Mouse (Mus musculus): ENCODE measurements at regions not wholly inside any gene's neighbourhood (a gene's known extent, or its start where the extent isn't known, plus 50 kb on each side); places are given as distances from the start of the nearest gene placed in this dataset.

DNA sequence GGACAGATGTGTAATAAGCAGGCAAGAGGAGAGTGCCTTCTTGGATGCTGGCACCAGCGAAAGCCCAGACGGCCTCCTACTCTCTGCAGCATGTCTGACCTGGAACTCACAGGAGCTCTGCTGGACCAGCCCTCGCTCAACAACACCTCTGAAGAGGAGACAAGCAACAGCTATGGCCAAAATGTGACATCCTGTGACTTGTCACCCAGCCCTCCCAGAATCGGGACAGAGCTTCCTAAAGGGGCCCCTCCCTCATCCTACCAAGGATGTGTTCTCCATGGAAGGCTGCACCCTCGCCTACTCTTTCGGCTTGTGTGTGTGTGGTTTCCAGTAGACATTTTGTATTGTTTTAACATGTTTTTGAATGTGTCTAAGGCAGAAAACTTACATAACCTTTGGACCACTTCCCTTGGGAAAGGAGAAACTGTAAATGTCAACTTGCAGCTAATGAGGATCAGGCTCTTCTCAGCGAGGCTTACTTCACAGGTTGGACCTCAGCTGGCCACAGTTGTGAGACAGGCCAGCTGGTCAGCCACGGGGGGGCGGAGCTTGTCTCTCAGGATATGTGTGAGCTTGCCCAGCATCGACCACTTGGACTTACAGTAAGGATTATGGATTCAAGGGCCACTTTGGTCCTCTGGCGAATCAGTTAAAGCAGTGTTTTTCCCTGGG lies 166.7 kb upstream of the Dio3 start:
- H3K4me2 ChIP-seq (replicated peaks; ENCODE audit: low read depth, low read length): no peak overlapping the region
- no peaks in the 10 kb centered on the region for H3K27me3 ChIP-seq (ENCODE audit: control insufficient read depth, insufficient read depth, low read length)
- WGBS: 48% methylated on average over 11 of the region's 11 CpGs
- ATAC-seq (ENCODE audit: insufficient number of reproducible peaks, insufficient read depth, low FRiP score, low read depth): no peak
- H3K27ac ChIP-seq (ENCODE audit: low read length): no peak overlapping the region; the same call in 1 of the 2 replicates
- H3K4me3 ChIP-seq (ENCODE audit: low read depth, low read length): no peak overlapping the region
- no peaks in the 10 kb centered on the region for H3K9me3 ChIP-seq (ENCODE audit: control insufficient read depth, low read depth, low read length)
- H3K4me1 ChIP-seq (ENCODE audit: control insufficient read depth, insufficient read depth, low read length): peaks cover 15% of the 10 kb centered on the region; the same call in 1 of the 2 replicates
- no peak overlapping the region for H3K9ac ChIP-seq (replicated peaks; ENCODE audit: low read depth, low read length)
- no peaks in the 10 kb centered on the region for H3K36me3 ChIP-seq (ENCODE audit: control insufficient read depth, insufficient read depth, low read length)

DNA sequence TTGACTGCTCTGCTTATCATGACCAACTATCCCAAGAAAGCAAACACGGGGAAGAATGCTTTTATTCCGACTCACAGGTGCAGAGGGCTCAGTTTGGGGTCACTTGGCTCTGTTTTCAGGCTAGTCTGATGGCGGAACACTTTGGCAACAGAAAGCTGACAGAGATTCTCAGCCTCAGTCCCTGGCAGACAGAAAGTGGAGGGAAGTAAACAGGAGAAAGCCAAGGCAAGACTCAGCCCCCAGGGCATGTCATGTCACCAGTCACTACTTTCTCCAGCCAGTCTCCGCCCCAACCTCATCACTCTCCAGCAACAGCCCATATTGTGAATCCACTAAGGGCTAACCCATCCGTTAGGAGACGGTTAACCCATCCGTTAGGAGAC lies 166.2 kb upstream of the Dio3 start:
- WGBS: 64% methylated on average over 7 of the region's 7 CpGs
- ATAC-seq (ENCODE audit: insufficient number of reproducible peaks, insufficient read depth, low FRiP score, low read depth): no peak

DNA sequence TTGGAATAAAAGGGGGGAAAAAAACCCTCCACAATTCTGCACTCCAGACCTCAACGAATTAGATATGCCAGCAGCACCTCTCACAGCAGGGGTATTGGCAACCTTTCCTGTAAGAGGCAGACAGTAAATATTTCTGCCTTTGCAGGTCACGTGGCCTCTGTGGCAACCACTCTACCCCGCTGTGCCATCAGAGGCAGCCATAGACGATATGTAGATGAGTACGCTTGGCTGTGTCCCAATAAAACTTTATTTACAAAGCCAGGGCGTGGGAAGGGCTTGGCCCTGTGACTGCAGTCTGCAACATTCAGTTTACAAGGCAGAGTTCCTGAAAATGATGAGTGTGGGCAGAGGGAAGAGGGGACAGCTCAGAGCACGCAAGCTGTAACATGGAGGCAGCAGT lies 158.7 kb upstream of the Dio3 start:
- 70% methylated on average over 7 of the region's 7 CpGs for WGBS
- Histone ChIP-seq H3K27me3 (ENCODE audit: control insufficient read depth, insufficient read depth, low read length) (no peaks in the 10 kb centered on the region), H3K9me3 (ENCODE audit: control insufficient read depth, low read depth, low read length) (no peaks in the 10 kb centered on the region), H3K36me3 (ENCODE audit: control insufficient read depth, insufficient read depth, low read length) (no peaks in the 10 kb centered on the region), H3K27ac (ENCODE audit: low read length) (no peak overlapping the region), H3K4me2 (replicated peaks; ENCODE audit: low read depth, low read length) (no peak overlapping the region), H3K9ac (replicated peaks; ENCODE audit: low read depth, low read length) (no peak overlapping the region), H3K4me1 (ENCODE audit: control insufficient read depth, insufficient read depth, low read length) (no peaks in the 10 kb centered on the region), H3K4me3 (ENCODE audit: low read depth, low read length) (no peak overlapping the region)
- ATAC-seq (ENCODE audit: insufficient number of reproducible peaks, insufficient read depth, low FRiP score, low read depth): no peak

More for the DNA sequence above, 166.2 kb upstream of the Dio3 start:
- Histone ChIP-seq H3K4me3 (ENCODE audit: low read depth, low read length) (no peak overlapping the region), H3K27ac (ENCODE audit: low read length) (no peak overlapping the region), H3K9ac (replicated peaks; ENCODE audit: low read depth, low read length) (no peak overlapping the region), H3K4me1 (ENCODE audit: control insufficient read depth, insufficient read depth, low read length) (peaks cover 15% of the 10 kb centered on the region; the same call in 1 of the 2 replicates), H3K36me3 (ENCODE audit: control insufficient read depth, insufficient read depth, low read length) (no peaks in the 10 kb centered on the region), H3K27me3 (ENCODE audit: control insufficient read depth, insufficient read depth, low read length) (no peaks in the 10 kb centered on the region), H3K4me2 (replicated peaks; ENCODE audit: low read depth, low read length) (no peak overlapping the region), H3K9me3 (ENCODE audit: control insufficient read depth, low read depth, low read length) (no peaks in the 10 kb centered on the region)

DNA sequence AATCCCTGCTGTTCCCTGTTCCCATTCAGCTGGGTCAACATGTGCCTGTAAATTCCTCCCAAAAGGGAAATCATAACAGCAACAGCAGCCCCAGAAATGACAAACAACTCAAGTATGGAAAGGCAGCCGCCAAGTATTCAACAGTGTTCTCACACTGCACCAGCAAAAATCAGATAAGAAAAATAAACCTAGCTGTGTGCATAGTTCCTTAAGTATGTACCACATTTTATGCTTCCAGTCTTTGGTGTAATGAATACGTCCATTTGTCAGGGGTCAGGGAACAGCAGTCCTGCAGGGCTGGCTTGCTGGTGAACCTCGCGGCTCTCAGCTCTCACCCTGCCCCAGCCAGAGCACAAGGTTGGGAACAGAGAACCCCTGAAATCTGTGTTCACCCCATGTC lies 155.9 kb upstream of the Dio3 start:
- WGBS: 44% methylated on average over 4 of the region's 4 CpGs
- Histone ChIP-seq H3K9me3 (ENCODE audit: control insufficient read depth, low read depth, low read length) (no peaks in the 10 kb centered on the region), H3K4me2 (replicated peaks; ENCODE audit: low read depth, low read length) (no peak overlapping the region), H3K36me3 (ENCODE audit: control insufficient read depth, insufficient read depth, low read length) (no peaks in the 10 kb centered on the region), H3K4me3 (ENCODE audit: low read depth, low read length) (no peak overlapping the region), H3K9ac (replicated peaks; ENCODE audit: low read depth, low read length) (no peak overlapping the region), H3K27me3 (ENCODE audit: control insufficient read depth, insufficient read depth, low read length) (no peaks in the 10 kb centered on the region), H3K27ac (ENCODE audit: low read length) (no peak overlapping the region), H3K4me1 (ENCODE audit: control insufficient read depth, insufficient read depth, low read length) (no peaks in the 10 kb centered on the region)
- ATAC-seq (ENCODE audit: insufficient number of reproducible peaks, insufficient read depth, low FRiP score, low read depth): no peak

DNA sequence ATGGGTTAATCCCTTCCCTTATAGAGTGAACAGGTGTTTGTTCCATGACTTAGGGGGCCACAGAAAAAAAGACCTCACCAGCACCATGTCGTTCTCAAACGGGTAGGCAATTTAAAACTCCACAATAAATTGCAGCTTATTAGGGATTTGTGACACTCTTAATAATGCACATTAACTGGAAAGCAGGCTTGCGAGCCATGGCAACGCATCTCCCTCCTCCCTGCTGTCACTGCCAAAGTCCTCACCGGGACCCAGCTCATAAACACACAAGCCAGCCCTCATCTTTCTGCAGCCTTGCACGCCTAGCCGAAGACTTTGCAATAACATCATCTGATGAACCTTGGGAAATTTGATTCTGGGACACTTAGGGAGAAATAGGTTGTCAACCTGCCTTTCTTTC lies 152.3 kb upstream of the Dio3 start:
- H3K36me3 ChIP-seq (ENCODE audit: control insufficient read depth, insufficient read depth, low read length): no peaks in the 10 kb centered on the region

DNA sequence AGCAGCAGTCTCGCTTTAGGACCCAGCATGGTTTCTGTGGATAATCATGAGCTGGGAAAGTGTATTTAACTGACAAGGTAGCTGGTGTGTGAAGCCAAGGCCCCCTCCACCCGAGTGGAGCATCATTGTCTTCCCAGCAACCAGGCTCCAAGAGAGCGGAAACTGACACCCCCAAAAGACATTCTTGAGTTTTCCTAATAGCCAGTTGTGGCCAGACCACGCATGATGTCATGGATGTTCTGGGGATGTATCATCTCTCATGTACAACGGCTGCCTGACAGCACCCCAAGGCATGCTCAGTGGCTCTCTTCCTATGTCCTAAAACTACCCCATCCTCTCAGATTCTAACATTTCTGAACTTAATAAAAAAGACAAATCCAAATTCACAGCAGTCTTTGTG lies 133.5 kb upstream of the Dio3 start:
- no peak for ATAC-seq (ENCODE audit: insufficient number of reproducible peaks, insufficient read depth, low FRiP score, low read depth)
- H3K9me3 ChIP-seq (ENCODE audit: control insufficient read depth, low read depth, low read length): 0 out of 2 replicates have a peak, but pooled peaks cover 4% of the 10 kb centered on the region
- WGBS: 82% methylated on average over 5 of the region's 5 CpGs
- no peak overlapping the region for H3K4me2 ChIP-seq (replicated peaks; ENCODE audit: low read depth, low read length)
- H3K4me1 ChIP-seq (ENCODE audit: control insufficient read depth, insufficient read depth, low read length): no peaks in the 10 kb centered on the region
- no peak overlapping the region for H3K27ac ChIP-seq (ENCODE audit: low read length)
- no peak overlapping the region for H3K4me3 ChIP-seq (ENCODE audit: low read depth, low read length)
- no peak overlapping the region for H3K9ac ChIP-seq (replicated peaks; ENCODE audit: low read depth, low read length)
- no peaks in the 10 kb centered on the region for H3K36me3 ChIP-seq (ENCODE audit: control insufficient read depth, insufficient read depth, low read length)
- no peaks in the 10 kb centered on the region for H3K27me3 ChIP-seq (ENCODE audit: control insufficient read depth, insufficient read depth, low read length)

More for the DNA sequence above, 152.3 kb upstream of the Dio3 start:
- no peak overlapping the region for H3K4me3 ChIP-seq (ENCODE audit: low read depth, low read length)
- no peaks in the 10 kb centered on the region for H3K27me3 ChIP-seq (ENCODE audit: control insufficient read depth, insufficient read depth, low read length)
- no peak overlapping the region for H3K9ac ChIP-seq (replicated peaks; ENCODE audit: low read depth, low read length)
- H3K27ac ChIP-seq (ENCODE audit: low read length): no peak overlapping the region
- ATAC-seq (ENCODE audit: insufficient number of reproducible peaks, insufficient read depth, low FRiP score, low read depth): no peak
- 84% methylated on average over 7 of the region's 7 CpGs for WGBS
- H3K4me1 ChIP-seq (ENCODE audit: control insufficient read depth, insufficient read depth, low read length): no peaks in the 10 kb centered on the region
- no peaks in the 10 kb centered on the region for H3K9me3 ChIP-seq (ENCODE audit: control insufficient read depth, low read depth, low read length)
- H3K4me2 ChIP-seq (replicated peaks; ENCODE audit: low read depth, low read length): no peak overlapping the region

DNA sequence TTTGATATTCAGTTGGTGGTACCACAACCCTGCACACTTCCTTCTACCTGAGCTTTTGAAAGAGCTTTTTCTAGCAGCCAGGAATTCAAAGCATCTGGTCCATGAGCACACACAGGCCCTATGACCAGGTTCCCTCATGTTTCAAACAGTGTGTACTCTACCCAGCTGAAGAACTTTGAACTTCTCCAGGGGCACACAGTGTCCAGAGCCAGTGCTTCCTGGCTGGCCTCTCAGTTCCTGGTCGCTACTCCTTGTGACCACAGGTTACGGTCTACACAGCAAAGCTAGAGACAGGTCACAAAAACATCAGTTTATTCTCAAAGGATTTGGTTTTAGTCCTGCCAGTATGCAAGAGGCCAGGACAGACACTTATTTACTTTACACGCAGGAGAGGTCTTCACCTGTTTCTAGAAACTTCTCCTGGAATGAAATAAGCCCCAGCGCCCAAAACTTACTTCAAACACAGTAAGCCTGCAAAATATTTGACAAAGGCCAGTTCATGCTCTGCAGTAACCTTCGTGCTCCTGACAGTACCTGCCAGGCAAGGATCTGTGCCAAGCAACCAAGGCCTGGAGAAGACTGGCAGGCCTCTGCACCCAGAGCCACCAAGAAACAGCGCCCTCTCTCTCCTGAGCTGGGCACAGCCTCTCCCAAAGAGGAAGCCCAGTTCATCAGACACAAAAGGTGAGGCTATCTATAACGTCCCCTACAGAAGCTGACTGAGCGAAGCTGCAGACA lies 124.5 kb upstream of the Dio3 start:
- 84% methylated on average over 8 of the region's 8 CpGs for WGBS

DNA sequence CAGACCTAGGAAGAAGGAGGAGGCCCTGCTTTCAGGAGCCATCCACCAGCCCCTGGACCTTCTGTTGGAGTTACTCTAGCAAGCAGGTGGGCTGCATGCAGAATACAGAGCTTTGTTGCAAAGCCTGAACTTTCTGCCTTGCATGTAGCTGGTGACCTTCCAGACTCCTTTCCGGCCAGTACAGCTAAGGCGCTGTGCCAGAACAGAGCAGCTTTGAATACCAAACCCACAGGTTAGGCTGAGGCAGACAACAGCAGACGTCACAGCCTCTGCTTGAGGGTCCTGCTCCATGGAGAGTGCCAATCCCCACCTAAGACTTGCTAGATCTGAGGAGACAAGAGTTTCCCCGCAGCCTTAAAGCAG lies 123.9 kb upstream of the Dio3 start:
- Histone ChIP-seq H3K4me2 (replicated peaks; ENCODE audit: low read depth, low read length) (no peak overlapping the region), H3K9ac (replicated peaks; ENCODE audit: low read depth, low read length) (no peak overlapping the region), H3K4me3 (ENCODE audit: low read depth, low read length) (no peak overlapping the region), H3K27ac (ENCODE audit: low read length) (no peak overlapping the region), H3K9me3 (ENCODE audit: control insufficient read depth, low read depth, low read length) (no peaks in the 10 kb centered on the region), H3K4me1 (ENCODE audit: control insufficient read depth, insufficient read depth, low read length) (peaks cover 6% of the 10 kb centered on the region; the same call in 1 of the 2 replicates), H3K27me3 (ENCODE audit: control insufficient read depth, insufficient read depth, low read length) (no peaks in the 10 kb centered on the region), H3K36me3 (ENCODE audit: control insufficient read depth, insufficient read depth, low read length) (no peaks in the 10 kb centered on the region)
- ATAC-seq (ENCODE audit: insufficient number of reproducible peaks, insufficient read depth, low FRiP score, low read depth): no peak
- 81% methylated on average over 4 of the region's 4 CpGs for WGBS

More for the DNA sequence above, 124.5 kb upstream of the Dio3 start:
- no peak overlapping the region for H3K4me2 ChIP-seq (replicated peaks; ENCODE audit: low read depth, low read length)
- no peak overlapping the region for H3K27ac ChIP-seq (ENCODE audit: low read length)
- no peak for ATAC-seq (ENCODE audit: insufficient number of reproducible peaks, insufficient read depth, low FRiP score, low read depth)
- no peak overlapping the region for H3K9ac ChIP-seq (replicated peaks; ENCODE audit: low read depth, low read length)
- no peak overlapping the region for H3K4me3 ChIP-seq (ENCODE audit: low read depth, low read length)
- no peaks in the 10 kb centered on the region for H3K27me3 ChIP-seq (ENCODE audit: control insufficient read depth, insufficient read depth, low read length)
- H3K9me3 ChIP-seq (ENCODE audit: control insufficient read depth, low read depth, low read length): 0 out of 2 replicates have a peak, but pooled peaks cover 4% of the 10 kb centered on the region
- H3K4me1 ChIP-seq (ENCODE audit: control insufficient read depth, insufficient read depth, low read length): peaks cover 6% of the 10 kb centered on the region; the same call in 1 of the 2 replicates
- no peaks in the 10 kb centered on the region for H3K36me3 ChIP-seq (ENCODE audit: control insufficient read depth, insufficient read depth, low read length)

Measured in stomach, embryonic 14.5 days (tissue).